Mouse (Mus musculus): ENCODE measurements at regions not wholly inside any gene's neighbourhood (a gene's known extent, or its start where the extent isn't known, plus 50 kb on each side); places are given as distances from the start of the nearest gene placed in this dataset.
"Not testable (repeated sequence)": the region's sequence is repeated elsewhere in the genome, so short reads cannot be mapped to it uniquely, and the experiment has no call there.

DNA sequence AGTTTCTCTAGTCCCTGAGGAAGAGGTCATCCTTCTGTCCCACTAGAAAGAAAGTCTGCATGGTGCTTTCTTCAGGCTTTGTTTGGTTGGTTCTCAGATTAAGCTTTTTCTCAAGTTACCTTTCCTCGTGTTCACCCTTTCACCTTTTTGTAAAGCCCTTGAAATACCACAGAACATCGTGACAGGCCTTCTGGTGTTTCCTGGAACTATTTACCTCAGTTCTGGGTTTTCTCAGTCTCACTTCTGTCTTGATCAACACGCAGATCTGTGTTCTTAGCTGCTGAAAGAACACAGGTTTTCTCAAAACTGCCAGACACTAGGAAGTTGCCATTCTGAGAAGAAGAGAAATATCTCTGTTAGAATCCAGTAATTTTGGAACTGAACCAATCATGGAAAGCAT is 255.8 kb downstream of the Nfkbiz start:
- no peak for DNase-seq (ENCODE audit: extremely low spot score, low spot score)

GRCm38 (mm10) chr16:55582029-55582428 is 256.7 kb downstream of the Nfkbiz start:
- no peak for DNase-seq (ENCODE audit: extremely low spot score, low spot score)

DNA sequence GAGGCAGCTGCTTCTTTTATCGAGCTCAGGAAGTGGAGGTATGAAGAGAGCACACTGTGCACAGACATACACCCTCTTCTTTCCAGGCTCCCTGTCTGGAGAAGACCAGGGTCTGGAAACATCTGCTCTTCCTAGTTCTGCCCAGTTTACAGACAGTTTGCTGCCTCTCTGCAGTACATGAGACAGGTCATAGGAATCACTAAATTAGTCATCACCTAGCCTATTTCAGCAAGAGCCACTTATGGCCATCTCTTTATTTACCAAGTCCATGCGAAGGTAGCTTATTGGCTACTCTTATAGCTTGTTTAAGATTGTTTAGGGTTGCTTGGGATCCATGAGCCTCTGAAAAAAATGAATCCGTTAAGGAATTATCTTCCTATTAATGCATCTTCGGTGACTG is 257.9 kb downstream of the Nfkbiz start:
- DNase-seq (ENCODE audit: extremely low spot score, low spot score), result no peak

DNA sequence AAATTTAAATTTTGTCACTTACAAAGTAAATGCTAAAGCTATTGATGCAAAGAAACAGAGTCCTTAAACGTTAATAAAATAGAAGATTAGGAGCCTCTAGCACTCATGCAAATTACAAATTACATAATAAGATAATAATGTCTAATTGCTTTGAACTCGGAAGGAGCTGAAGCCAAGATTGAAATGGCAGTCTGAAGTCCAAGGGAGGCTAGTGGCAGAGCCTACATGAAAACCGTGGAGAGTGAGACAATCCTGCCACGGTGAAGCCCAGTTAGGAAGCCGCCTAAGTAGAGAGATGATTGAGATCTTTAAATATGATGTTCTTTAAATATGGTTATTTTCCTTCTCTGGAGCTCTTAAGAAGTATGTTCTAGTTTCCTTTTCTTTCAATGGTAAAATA is 260.0 kb downstream of the Nfkbiz start:
- no peak for DNase-seq (ENCODE audit: extremely low spot score, low spot score)

GRCm38 (mm10) chr16:55575609-55576283 is 263.0 kb downstream of the Nfkbiz start:
- DNase-seq (ENCODE audit: extremely low spot score, low spot score), result not testable (repeated sequence)

GRCm38 (mm10) chr16:55571106-55571505 is 267.6 kb downstream of the Nfkbiz start:
- no peak for DNase-seq (ENCODE audit: extremely low spot score, low spot score)

DNA sequence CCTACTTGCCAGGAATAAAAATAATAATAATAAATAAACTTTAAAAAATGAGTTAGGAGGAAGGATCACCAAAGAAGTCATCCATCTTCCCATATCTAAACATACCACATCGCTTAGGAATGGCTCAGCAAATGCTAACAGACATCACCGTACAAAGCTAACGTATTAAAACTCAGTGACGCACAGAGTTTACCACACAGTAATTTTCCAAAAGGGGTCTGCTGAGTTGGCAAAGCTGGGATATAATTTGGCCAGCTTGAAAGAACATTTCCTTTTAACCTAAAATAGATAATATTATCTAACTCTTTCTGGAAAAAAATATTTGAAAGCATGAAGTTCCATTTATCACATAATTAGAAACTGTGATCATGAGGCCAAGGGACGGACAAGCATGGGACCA is 268.6 kb downstream of the Nfkbiz start:
- no peak for DNase-seq (ENCODE audit: extremely low spot score, low spot score)

DNA sequence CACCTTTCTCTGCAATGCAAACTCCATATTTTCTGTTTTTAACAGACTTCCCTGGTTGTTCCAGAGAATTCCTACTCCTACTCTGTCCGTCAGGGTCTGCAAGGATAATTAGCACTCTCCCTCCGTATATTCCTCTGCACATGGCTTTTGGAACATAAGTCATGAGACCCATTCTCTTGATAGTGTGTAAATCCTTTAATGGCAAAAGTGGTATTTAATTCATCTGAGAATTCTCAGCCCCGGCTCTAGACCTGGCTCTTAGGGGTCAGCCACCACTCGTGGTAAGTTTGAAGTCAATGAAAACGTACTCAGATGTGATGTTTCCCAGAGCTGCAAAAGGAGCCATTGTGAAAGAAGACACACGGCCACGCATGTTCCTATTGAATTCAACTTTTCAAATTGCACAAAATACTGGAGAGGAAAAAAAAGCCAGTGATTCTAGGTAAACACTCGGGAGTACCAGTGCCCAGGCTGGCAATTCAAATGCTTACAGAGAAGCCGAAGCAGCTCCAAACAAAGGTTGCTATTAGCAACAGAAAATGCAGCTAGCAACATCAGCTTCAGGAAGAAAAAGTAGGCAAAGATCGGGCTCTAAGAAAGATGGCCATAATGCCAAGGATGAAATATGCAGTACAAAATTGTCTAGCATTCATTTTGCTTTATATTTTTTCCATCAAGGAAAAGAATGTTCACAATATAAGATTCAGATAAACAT is 258.2 kb upstream of the Zpld1 start:
- no peak for DNase-seq (ENCODE audit: extremely low spot score, low spot score)

DNA sequence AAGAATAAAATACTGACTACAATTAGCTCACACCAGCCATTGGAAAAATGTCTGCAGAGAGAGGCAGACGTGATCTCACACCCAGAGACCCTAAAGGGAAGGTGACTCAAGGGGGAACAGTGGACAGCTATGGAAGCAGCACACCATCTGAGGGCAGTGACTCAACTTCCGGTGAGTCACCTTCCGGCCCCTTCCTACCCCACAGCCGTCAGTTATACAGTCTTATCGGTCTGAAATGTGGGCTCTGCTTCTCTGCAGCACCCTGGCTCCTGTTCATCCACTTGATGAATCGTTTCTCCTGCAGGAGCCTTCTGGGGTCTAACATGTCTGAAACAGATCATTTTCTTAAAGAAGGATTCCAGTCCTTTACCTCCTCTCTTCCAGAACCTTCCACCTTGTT is 257.4 kb upstream of the Zpld1 start:
- DNase-seq (ENCODE audit: extremely low spot score, low spot score), result no peak

DNA sequence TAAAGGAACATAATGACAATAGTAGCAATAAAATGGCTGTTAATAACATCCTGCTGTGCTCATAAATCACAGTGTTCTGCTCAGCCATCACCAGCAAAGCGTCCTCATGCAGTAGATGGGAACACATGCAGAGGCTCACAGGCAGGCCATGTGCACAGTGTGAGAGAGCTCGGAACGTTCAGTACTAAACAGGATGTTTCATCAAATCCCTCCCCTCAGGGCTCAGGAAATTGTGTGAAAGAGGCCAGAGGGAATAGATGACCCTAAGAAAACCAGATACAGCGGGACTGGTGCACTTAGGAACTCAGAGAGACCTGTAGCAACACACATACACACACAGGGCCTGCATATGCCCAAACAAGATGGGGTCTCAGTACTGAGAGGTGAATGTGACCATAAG is 256.1 kb upstream of the Zpld1 start:
- no peak for DNase-seq (ENCODE audit: extremely low spot score, low spot score)

- no peak for DNase-seq (ENCODE audit: extremely low spot score, low spot score)
These were observed 253.6 kb upstream of the Zpld1 start for GRCm38 (mm10) chr16:55551348-55551747.

DNA sequence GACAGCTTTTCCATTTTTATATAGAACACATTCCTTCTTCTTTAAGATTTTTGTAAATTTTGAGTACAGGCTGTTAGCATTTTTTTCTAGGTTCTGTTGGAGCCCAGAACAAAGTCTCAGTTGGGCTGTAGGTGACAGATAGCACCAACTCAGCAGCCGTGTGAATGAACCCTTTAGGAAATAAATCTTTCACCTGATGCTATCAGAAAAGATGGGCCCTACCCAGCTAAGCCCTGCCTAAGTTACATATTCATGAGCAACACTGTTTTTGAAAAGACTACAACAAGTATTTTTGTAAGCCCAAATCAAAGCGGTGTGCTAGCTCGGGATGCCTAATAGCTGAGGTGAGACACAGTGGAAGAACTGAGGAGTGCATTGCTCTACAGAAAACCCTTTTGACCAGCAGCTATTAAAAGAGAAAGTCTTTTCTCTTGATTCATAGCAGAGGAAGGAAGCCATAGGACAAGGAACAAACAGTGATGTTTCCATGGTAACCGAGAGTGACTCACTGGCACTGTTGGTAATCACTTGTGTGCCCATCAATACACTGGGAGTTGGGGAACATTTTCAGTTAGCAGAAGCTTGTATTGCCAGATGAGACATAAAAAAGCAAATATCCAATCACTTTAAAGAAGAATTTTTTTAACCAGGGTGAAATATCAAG is 253.0 kb upstream of the Zpld1 start:
- DNase-seq (ENCODE audit: extremely low spot score, low spot score), result no peak

GRCm38 (mm10) chr16:55547095-55547494 is 249.3 kb upstream of the Zpld1 start:
- DNase-seq (ENCODE audit: extremely low spot score, low spot score), result no peak

DNA sequence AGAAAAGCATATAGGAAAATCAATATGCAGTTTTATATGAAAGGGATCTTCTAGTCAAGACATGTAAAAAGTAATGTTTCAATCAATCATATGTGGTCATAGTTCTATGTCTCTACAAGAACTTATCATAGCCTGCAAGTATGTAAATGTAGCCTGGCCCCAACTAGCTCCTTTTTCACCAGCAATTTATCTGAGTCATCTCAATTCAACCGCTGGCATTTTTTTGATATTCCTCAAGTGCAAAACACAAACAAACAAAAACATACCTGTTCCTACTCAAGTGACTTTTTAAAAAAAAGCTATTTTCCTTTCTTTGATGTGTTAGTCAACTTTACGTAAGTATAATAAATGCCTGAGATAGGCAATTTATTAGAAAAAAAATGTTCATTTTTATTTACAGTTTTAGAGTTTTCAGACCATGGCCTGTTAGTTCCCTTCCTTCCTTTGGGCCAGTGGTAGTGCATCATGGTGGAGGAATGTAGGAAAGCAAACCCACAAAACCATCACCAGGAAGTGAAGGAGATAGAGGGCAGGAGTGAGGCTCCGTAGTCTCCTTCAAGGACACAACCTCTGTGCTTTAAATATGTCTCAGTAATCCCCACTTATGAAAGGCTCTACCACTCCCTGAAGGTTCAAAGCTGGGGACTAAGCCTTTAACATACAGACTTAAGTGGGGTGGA is 242.7 kb upstream of the Zpld1 start:
- no peak for DNase-seq (ENCODE audit: extremely low spot score, low spot score)

GRCm38 (mm10) chr16:55539179-55539578 is 241.4 kb upstream of the Zpld1 start:
- no peak for DNase-seq (ENCODE audit: extremely low spot score, low spot score)

DNA sequence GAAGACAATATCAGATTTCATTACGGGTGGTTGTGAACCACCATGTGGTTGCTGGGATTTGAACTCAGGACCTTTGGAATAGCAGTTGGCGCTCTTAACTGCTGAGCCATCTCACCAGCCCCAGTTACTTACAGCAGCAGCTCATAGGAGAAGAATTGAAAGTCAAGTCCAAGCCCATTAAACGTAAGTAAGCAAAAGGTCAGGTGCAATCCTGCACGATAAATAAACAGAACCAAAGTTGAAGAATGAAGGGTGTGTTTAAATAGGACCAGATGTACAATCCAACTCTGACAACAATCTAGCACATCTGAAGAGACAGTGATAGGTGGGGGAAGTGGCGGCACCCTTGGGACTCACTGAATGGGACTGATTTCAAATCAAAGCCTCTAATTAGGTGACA is 239.8 kb upstream of the Zpld1 start:
- no peak for DNase-seq (ENCODE audit: extremely low spot score, low spot score)

DNA sequence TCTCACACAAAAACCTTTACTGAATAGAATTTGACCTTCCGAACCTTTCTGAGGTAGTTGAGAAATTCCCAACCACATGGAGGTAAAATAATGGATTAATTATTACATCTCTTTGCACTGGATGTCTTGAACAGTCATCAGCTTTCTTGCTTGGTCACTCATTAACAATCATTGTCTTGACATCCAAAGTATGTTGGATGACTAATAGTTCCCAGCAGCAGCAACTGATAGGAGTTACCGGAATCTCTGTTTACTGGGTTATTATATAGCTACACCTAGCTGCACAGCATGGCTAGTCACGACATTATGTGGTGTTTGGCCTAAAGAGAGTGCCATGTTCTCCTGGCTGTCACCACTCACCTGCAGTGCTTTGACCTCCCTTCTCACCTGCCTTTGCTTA is 234.9 kb upstream of the Zpld1 start:
- DNase-seq (ENCODE audit: extremely low spot score, low spot score), result no peak

GRCm38 (mm10) chr16:55530844-55531243 is 233.1 kb upstream of the Zpld1 start:
- no peak for DNase-seq (ENCODE audit: extremely low spot score, low spot score)

DNA sequence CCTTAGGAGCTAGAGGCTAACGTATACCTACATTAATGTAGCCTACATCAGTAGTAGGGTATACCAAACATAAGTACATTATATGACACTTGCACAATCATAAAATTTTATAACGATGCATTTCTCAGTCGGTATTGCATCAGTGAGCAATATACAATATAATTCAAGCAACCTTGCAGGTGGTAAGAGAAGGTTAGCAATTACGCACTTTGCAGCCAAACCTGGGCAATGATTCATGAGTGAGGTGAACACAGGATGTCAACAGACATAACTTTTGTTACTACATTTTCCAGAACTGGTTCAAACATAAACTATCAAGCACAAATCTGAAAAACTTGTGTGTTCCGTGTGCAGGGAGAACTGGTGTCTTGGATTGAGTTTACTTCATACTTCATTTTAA is 229.9 kb upstream of the Zpld1 start:
- DNase-seq (ENCODE audit: extremely low spot score, low spot score), result no peak

DNA sequence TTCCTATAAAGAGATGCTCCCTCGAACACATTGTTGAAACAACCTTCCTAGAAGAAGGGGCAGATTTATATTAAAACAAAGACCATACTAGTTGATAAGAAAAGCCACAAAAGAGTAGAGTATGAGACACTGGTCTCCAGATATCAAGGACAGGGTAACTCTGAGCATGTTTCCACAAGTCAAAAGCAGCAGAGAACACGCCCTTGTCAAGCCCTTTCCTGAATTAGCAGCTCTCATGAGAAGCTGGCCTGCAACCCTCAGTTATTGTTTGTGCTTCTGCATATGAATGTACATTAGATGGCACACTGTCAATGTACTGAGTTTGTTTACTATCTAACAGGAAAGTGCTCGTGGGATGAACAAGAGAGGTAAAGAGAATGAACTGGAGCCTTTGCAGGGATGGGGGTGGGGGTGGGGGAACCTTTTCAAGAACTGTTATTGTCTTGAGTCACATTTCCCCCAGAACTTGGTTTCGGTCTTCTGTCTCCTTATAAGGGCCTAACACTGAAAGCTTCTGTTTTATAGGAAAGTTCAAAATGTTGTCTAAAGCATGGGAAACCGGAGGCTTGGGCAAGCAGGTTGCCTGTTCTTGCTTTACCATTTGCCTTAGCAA is 228.6 kb upstream of the Zpld1 start:
- DNase-seq (ENCODE audit: extremely low spot score, low spot score), result no peak

- no peak for DNase-seq (ENCODE audit: extremely low spot score, low spot score)
These were observed 225.5 kb upstream of the Zpld1 start for GRCm38 (mm10) chr16:55523264-55523663.

- no peak for DNase-seq (ENCODE audit: extremely low spot score, low spot score)
These were observed 224.5 kb upstream of the Zpld1 start for GRCm38 (mm10) chr16:55522283-55522682.
